Mouse (Mus musculus) lung, embryonic 14.5 days (tissue): ENCODE measurements around the gene Spaca3. TPM values are rescaled to one million over a fixed set of nuclear protein-coding genes. Genes with fewer than 3 reads are reported as not detected.

Experiments
- ATAC-seq: fragments of 200-750 bp; cut with Nextera tagmentation; 2 replicates; pipeline ENCODE4 v1.8.0; 2017; ENCODE audit warnings: mild to moderate bottlenecking, moderate TSS enrichment, moderate library complexity; ENCODE audit not compliant: insufficient read depth
- DNase-seq: peaks from one replicate; pipeline ENCODE4 v3.0.0-alpha.2; 2015
- H3K27ac ChIP-seq: fragments of 300-500 bp; sonication (generic); 2 replicates; pipeline ENCODE4 v1.5.1; 2014; ENCODE audit warnings: low read depth, mild to moderate bottlenecking, moderate library complexity
- H3K27me3 ChIP-seq: fragments of 300-500 bp; sonication (generic); 2 replicates; pipeline ENCODE4 v1.6.1; 2014; ENCODE audit warnings: low read length, control low read depth; ENCODE audit not compliant: insufficient read depth
- H3K36me3 ChIP-seq: fragments of 300-500 bp; sonication (generic); 2 replicates; pipeline ENCODE4 v1.6.1; 2014; ENCODE audit warnings: control low read depth; ENCODE audit not compliant: insufficient read depth
- H3K4me1 ChIP-seq: fragments of 300-500 bp; sonication (generic); 2 replicates; pipeline ENCODE4 v1.6.1; 2014; ENCODE audit warnings: antibody characterized with exemption, control low read depth; ENCODE audit not compliant: insufficient read depth
- H3K4me2 ChIP-seq: fragments of 300-500 bp; sonication (generic); 2 replicates; pipeline ENCODE4 v1.6.1; 2014; ENCODE audit warnings: mild to moderate bottlenecking
- H3K4me3 ChIP-seq: fragments of 300-500 bp; sonication (generic); 2 replicates; pipeline ENCODE4 v1.5.1; 2014; ENCODE audit warnings: low read depth, low read length
- H3K9ac ChIP-seq: fragments of 300-500 bp; sonication (generic); 2 replicates; pipeline ENCODE4 v1.6.1; 2014
- H3K9me3 ChIP-seq: fragments of 300-500 bp; sonication (generic); 2 replicates; pipeline ENCODE4 v1.6.1; 2016; ENCODE audit warnings: low read depth, low read length, control low read depth
- CTCF ChIP-seq: IDR thresholded peaks from 2 replicates; pipeline ENCODE4 v1.5.1; 2016; ENCODE audit warnings: antibody characterized with exemption, low read depth
- WGBS: fragments of 180-500 bp; shearing (Covaris S2); extraction: QIAGEN DNeasy Blood & Tissue Kit; methylation state at CpG from one replicate; pipeline ENCODE4 v1.1.7; 2014; 5-methylcytosine and 5-hydroxymethylcytosine counted together
- polyA plus RNA-seq: library from polyadenylated mRNA; unstranded; fragments of >200 nt; fragmentation: Nextera tagmentation; extraction: Ambion mirVana; gene quantifications from 2 replicates; pipeline ENCODE4 v1.2.1, GENCODE M21; 2014

The Spaca3 gene
- polyA plus RNA-seq, 1 experiment from 2014 or later, result not detected

- no peaks in the 10 kb centered on the region for H3K9me3 ChIP-seq
- H3K4me1 ChIP-seq, result no peaks in the 10 kb centered on the region
- no peak for TF ChIP-seq CTCF
- H3K27ac ChIP-seq, result no peak overlapping the region
- 78% methylated on average over 7 of the region's 7 CpGs for WGBS
- H3K27me3 ChIP-seq, result no peaks in the 10 kb centered on the region
- H3K4me3 ChIP-seq, result no peak overlapping the region
- ATAC-seq (no peak), DNase-seq (no peak)
- H3K4me2 ChIP-seq, result no peak overlapping the region
- H3K9ac ChIP-seq, result no peak overlapping the region
- no peaks in the 10 kb centered on the region for H3K36me3 ChIP-seq
These were observed 28.2 kb downstream of the Spaca3 start for GRCm38 (mm10) chr11:80886365-80886764.

- Histone ChIP-seq H3K4me3 (no peak overlapping the region), H3K27ac (no peak overlapping the region), H3K4me2 (no peak overlapping the region), H3K36me3 (no peaks in the 10 kb centered on the region), H3K27me3 (no peaks in the 10 kb centered on the region), H3K9me3 (no peaks in the 10 kb centered on the region), H3K4me1 (no peaks in the 10 kb centered on the region), H3K9ac (no peak overlapping the region)
- DNase-seq, result no peak
- no peak for TF ChIP-seq CTCF
- WGBS, result 63% methylated on average over 3 of the region's 3 CpGs
- ATAC-seq, result no peak
These were observed 28.9 kb downstream of the Spaca3 start for GRCm38 (mm10) chr11:80887021-80887420.

GRCm38 (mm10) chr11:80889336-80890063 is 31.3 kb downstream of the Spaca3 start:
- TF ChIP-seq CTCF, result no peak
- ATAC-seq (no peak), DNase-seq (no peak)
- H3K9me3 ChIP-seq, result no peaks in the 10 kb centered on the region
- H3K27me3 ChIP-seq, result no peaks in the 10 kb centered on the region
- no peaks in the 10 kb centered on the region for H3K4me1 ChIP-seq
- no peak overlapping the region for H3K27ac ChIP-seq
- no peak overlapping the region for H3K4me3 ChIP-seq
- no peak overlapping the region for H3K9ac ChIP-seq
- H3K4me2 ChIP-seq, result no peak overlapping the region
- H3K36me3 ChIP-seq, result no peaks in the 10 kb centered on the region
- 18% methylated on average over 7 of the region's 7 CpGs for WGBS

GRCm38 (mm10) chr11:80895853-80896252 is 37.7 kb downstream of the Spaca3 start:
- DNase-seq (no peak), ATAC-seq (no peak)
- Histone ChIP-seq H3K9me3 (no peaks in the 10 kb centered on the region), H3K27me3 (no peaks in the 10 kb centered on the region), H3K4me3 (no peak overlapping the region), H3K36me3 (no peaks in the 10 kb centered on the region), H3K4me2 (no peak overlapping the region), H3K4me1 (no peaks in the 10 kb centered on the region), H3K9ac (no peak overlapping the region), H3K27ac (no peak overlapping the region)
- 80% methylated on average over 3 of the region's 3 CpGs for WGBS
- no peak for TF ChIP-seq CTCF

- WGBS, result 59% methylated on average over 4 of the region's 4 CpGs
- H3K27me3 ChIP-seq, result no peaks in the 10 kb centered on the region
- H3K9ac ChIP-seq, result no peak overlapping the region
- ATAC-seq (no peak), DNase-seq (peak; percentile 33)
- no peak overlapping the region for H3K4me2 ChIP-seq
- H3K9me3 ChIP-seq, result no peaks in the 10 kb centered on the region
- no peaks in the 10 kb centered on the region; the same call in 1 of the 2 replicates for H3K4me1 ChIP-seq
- H3K4me3 ChIP-seq, result no peak overlapping the region
- no peaks in the 10 kb centered on the region for H3K36me3 ChIP-seq
- TF ChIP-seq CTCF, result no peak
- no peak overlapping the region for H3K27ac ChIP-seq
These were observed 42.4 kb downstream of the Spaca3 start for GRCm38 (mm10) chr11:80900555-80900954.

GRCm38 (mm10) chr11:80902664-80903063 is 44.5 kb downstream of the Spaca3 start:
- no peaks in the 10 kb centered on the region; the same call in 1 of the 2 replicates for H3K4me1 ChIP-seq

GRCm38 (mm10) chr11:80903426-80903825 is 45.3 kb downstream of the Spaca3 start:
- no peak for DNase-seq
- no peak overlapping the region for H3K9ac ChIP-seq
- H3K27ac ChIP-seq, result no peak overlapping the region
- no peaks in the 10 kb centered on the region; the same call in 1 of the 2 replicates for H3K4me1 ChIP-seq
- no peak overlapping the region for H3K4me3 ChIP-seq
- no peak overlapping the region for H3K4me2 ChIP-seq
- ATAC-seq, result no peak
- TF ChIP-seq CTCF, result no peak
- no peaks in the 10 kb centered on the region for H3K9me3 ChIP-seq
- 88% methylated on average over 10 of the region's 10 CpGs for WGBS
- H3K36me3 ChIP-seq, result no peaks in the 10 kb centered on the region
- no peaks in the 10 kb centered on the region for H3K27me3 ChIP-seq

More at GRCm38 (mm10) chr11:80902664-80903063, 44.5 kb downstream of the Spaca3 start:
- Histone ChIP-seq H3K36me3 (no peaks in the 10 kb centered on the region), H3K4me2 (no peak overlapping the region), H3K27me3 (no peaks in the 10 kb centered on the region), H3K27ac (no peak overlapping the region), H3K9me3 (no peaks in the 10 kb centered on the region), H3K9ac (no peak overlapping the region), H3K4me3 (no peak overlapping the region)
- TF ChIP-seq CTCF, result no peak
- 61% methylated on average over 7 of the region's 7 CpGs for WGBS
- DNase-seq (no peak), ATAC-seq (no peak)
